ENCODE assay signal across 29 mouse cellular contexts in the genomic region with DNA sequence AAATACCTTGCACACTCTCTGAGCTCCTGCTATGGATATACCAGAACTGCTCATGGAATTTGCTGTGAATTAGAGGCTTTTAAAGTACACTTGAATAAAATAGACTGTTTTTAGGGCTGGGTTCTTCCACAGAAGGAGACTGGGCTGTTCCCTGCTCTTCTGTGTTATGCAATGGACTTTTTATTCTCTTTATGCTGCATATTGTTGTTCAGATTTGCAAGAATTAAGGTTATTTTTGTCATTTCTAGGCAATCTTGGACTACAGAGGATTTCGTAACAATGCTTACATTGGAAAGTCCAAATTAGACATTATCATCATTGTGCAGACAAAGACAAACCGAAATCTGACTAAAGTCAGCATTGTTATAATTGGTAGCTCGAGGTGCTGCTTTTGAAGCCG.
DNase-seq lines count a peak whose midpoint lies in the region; ATAC-seq lines count a peak whose summit lies in the region.
"Had no signal": no experiment of that assay in that cellular context is flagged by ENCODE, and none has a peak within 500 bp of the region (broad histone marks: within the 10 kb centered on the region; RNA-seq: fewer than 3 reads in every experiment).

No protein-coding gene starts in this region.

- H3K4me1 ChIP-seq in midbrain, embryonic 11.5 days (ENCODE audit: control insufficient read depth, insufficient read depth, low read length): no peaks in the 10 kb centered on the region
- H3K4me1 ChIP-seq: embryonic facial prominence, embryonic 13.5 days; embryonic facial prominence, embryonic 15.5 days; forebrain, embryonic 10.5 days; forebrain, embryonic 12.5 days had no signal

- no peak overlapping the region for H3K27ac ChIP-seq in midbrain, embryonic 11.5 days (ENCODE audit: low read depth, low read length)
- H3K27ac ChIP-seq: embryonic facial prominence, embryonic 13.5 days; embryonic facial prominence, embryonic 15.5 days; forebrain, embryonic 10.5 days; forebrain, embryonic 12.5 days had no signal

- H3K4me2 ChIP-seq in midbrain, embryonic 11.5 days: no peak overlapping the region
- H3K4me2 ChIP-seq: embryonic facial prominence, embryonic 13.5 days; embryonic facial prominence, embryonic 15.5 days; forebrain, embryonic 12.5 days had no signal

- no peaks in the 10 kb centered on the region for H3K36me3 ChIP-seq in midbrain, embryonic 11.5 days (ENCODE audit: control insufficient read depth, insufficient read depth, low read length)
- H3K36me3 ChIP-seq: embryonic facial prominence, embryonic 13.5 days; embryonic facial prominence, embryonic 15.5 days; forebrain, embryonic 10.5 days; forebrain, embryonic 12.5 days; G1E had no signal

- WGBS in midbrain, embryonic 11.5 days: 79% methylated on average over 4 of the region's 4 CpGs

- peak; percentile 93 for ATAC-seq in frontal cortex, adult (ENCODE audit: low TSS enrichment)
- no peak for ATAC-seq in midbrain, embryonic 11.5 days (ENCODE audit: low FRiP score)
- ATAC-seq: activated CD4-positive, CD25-positive, alpha-beta regulatory T cell, adult 4 months; CD4-positive, CD25-positive, alpha-beta regulatory T cell, adult 4 months; forebrain, embryonic 14.5 days; Patski had no signal

- no peak overlapping the region for H3K4me3 ChIP-seq in midbrain, embryonic 11.5 days (ENCODE audit: low read depth, low read length)
- H3K4me3 ChIP-seq: embryonic facial prominence, embryonic 13.5 days; embryonic facial prominence, embryonic 15.5 days; erythroblast, embryonic 14.5 days; forebrain, embryonic 10.5 days; forebrain, embryonic 12.5 days had no signal

- DNase-seq in frontal cortex, postnatal 14 days (ENCODE audit: low spot score in 2 of 2): no peak
- peak; percentile 26 for DNase-seq in left cerebral cortex, adult 11 months (ENCODE audit: low spot score)
- DNase-seq in left cerebral cortex, postnatal 36 days (ENCODE audit: low spot score in 2 of 2): no peak
- DNase-seq in left cerebral cortex, adult 9 months (ENCODE audit: low spot score in 2 of 2): peak; percentile 24 to 33
- DNase-seq in left cerebral cortex, adult 8-10 months (ENCODE audit: low spot score in 2 of 2): no peak
- DNase-seq in midbrain, embryonic 11.5 days (ENCODE audit: low spot score, missing footprints): no peak
- DNase-seq: adrenal gland, adult 8-10 months; adrenal gland, postnatal 14 days; adrenal gland, postnatal 36 days; B cell, adult 2 months; cerebellum, adult 11 months; cerebellum, adult 18-20 months; cerebellum, adult 8-10 months; cerebellum, adult 9-11 months; cerebellum, postnatal 14 days; cerebellum, postnatal 36 days; embryo, embryonic 11 days had no signal

- H3K27me3 ChIP-seq in midbrain, embryonic 11.5 days (ENCODE audit: control insufficient read depth, insufficient read depth, low read length): no peaks in the 10 kb centered on the region
- H3K27me3 ChIP-seq: CH12.LX; embryonic facial prominence, embryonic 13.5 days; embryonic facial prominence, embryonic 15.5 days; forebrain, embryonic 12.5 days; Patski had no signal

- intact Hi-C loops in left cerebral cortex, postnatal 36 days (cut with DNase I): no loop called here

- no peaks in the 10 kb centered on the region for H3K9me3 ChIP-seq in midbrain, embryonic 11.5 days (ENCODE audit: control insufficient read depth, low read length)
- H3K9me3 ChIP-seq: embryonic facial prominence, embryonic 13.5 days; embryonic facial prominence, embryonic 15.5 days; forebrain, embryonic 10.5 days; forebrain, embryonic 12.5 days; G1E had no signal

- H3K9ac ChIP-seq in midbrain, embryonic 11.5 days (ENCODE audit: low read length): no peak overlapping the region
- H3K9ac ChIP-seq: embryonic facial prominence, embryonic 13.5 days; embryonic facial prominence, embryonic 15.5 days; forebrain, embryonic 12.5 days had no signal

Comparison
In these comparisons a context has a peak if more than half of its experiments do, and no peak if none do; other contexts are left out.
1. DNase-seq: peak in left cerebral cortex, adult 11 months (single experiment) and left cerebral cortex, adult 9 months (2 of 2); none in frontal cortex, postnatal 14 days (0 of 2), left cerebral cortex, postnatal 36 days (0 of 2), left cerebral cortex, adult 8-10 months (0 of 2) and midbrain, embryonic 11.5 days (single experiment).